Mouse (Mus musculus) 416B (cell line): Measurements from ENCODE around the gene St3gal5.
"Not testable (repeated sequence)": the region's sequence is repeated elsewhere in the genome, so short reads cannot be mapped to it uniquely, and the experiment has no call there.

Experiments
- DNase-seq: peaks from one replicate; pipeline ENCODE4 v3.0.0; 2011; ENCODE audit warnings: low read depth

The St3gal5 gene

DNA sequence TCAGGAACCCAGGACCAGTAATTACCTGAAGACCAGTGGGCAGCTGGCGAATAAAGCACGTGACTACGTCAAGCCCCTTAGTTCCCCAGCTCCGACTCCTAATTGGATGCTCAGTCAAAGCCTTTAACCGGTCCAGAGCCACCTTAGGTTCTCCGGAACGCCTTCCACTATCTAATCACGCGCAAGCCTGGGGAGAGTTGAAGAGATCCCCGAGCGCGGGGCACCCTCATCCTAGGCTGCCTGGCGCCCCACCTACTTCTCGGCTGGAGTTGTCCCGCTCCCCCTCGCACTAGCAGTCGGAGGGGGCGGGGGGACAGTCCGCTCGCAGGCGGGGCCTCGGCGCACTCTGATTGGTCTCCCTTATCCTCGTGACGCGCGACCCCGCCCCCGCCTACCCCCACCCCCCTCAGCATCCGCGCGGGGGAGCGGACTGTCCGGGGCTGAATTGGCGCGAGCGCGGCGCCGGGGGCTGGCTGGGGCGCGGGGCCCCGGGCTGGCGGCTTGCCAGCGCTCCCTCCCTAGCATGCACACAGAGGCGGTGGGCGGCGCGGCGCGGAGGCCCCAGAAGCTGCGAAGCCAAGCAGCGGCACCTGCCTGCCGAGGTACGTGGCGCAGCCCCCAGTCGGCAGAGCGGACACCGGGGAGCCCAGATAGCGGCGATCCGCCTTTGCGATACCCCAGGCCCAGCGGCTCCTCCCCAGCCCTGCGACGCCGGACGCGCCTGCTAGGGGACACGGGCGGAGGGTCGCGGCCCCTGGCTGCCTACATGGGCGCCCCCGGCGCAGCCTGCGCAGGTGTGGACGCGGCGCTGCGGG lies at the start of gene St3gal5:
St3gal5 (plus strand) TSS at position 412 of the 815 bp plus-strand sequence.
- DNase-seq: peak; percentile 51

DNA sequence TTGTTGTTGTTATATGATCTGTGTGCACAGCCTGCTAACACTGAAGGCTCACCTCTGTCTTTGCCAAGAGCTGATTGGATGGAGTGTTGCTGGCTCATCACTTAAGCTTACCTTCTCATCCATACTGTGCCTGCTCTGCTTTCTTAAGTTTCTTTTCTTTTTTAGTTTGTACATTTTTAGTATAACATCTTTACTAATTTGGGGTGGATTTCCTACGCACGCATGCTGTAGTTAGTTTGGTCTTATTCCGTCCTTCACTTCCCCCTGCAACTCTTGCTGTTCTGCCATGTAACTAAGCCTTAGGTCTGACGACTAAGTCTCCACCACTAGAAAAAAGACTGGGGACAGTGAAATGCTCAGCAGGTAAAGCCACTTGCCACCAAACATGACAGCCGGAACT lies 48.7 kb upstream of the St3gal5 start:
- DNase-seq: no peak

DNA sequence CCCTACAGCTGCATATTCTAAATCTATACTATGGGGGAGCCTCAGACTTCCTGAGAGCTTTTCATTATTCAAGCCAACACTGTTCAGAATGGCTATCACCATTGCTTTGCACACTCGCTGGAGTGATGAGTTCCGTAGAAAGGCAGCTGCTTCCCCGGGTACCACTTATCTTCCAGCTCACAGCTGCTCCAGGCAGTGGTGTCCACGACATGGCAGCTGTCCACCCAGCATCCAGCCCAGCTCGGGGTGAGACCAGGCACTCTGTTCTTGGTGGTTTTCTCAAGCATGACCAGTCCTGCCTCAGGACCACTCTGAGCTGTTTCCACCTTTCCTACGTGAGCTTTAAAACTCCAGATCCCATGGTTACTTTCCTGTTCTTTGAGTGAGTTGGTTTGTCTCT lies 47.5 kb upstream of the St3gal5 start:
- no peak for DNase-seq

DNA sequence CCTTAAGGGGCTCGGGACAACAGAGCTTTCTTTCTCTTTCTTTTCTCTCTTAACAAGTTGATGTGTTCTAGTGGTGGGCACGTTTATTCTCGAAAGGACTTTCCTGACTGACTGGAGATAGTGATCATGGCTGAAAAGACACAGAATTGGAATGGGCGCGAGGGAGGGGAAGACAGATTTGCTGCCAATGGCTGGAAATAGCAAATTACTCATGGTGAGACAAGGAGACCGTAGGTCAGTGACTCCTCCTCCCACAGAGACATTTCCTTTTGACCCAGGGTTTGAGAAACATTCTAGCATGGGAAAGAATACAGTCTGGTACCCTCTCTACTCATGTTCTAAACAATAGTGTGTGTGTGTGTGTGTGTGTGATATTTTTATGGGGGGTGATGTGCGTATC lies 46.6 kb upstream of the St3gal5 start:
- peak; percentile 45 for DNase-seq

DNA sequence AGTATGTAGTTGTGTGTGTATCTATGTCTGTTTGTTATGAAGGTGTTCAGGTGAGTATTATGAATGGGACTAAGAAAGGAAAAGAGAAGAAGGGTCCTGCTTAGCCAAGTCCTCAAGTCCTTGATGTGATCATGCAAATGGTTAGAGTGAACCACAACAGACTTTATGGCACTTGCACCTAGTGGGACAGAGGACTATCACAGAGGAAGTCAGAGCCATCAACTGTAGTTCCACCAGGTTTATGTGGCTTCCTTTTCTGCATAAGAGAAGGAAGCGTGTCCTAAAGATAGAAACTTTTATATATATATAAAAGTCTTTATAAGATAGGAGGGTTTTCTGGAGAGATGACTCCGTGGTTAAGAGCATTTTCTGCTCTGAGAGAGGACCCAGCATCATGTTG lies 46.1 kb upstream of the St3gal5 start:
- DNase-seq: peak; percentile 67

DNA sequence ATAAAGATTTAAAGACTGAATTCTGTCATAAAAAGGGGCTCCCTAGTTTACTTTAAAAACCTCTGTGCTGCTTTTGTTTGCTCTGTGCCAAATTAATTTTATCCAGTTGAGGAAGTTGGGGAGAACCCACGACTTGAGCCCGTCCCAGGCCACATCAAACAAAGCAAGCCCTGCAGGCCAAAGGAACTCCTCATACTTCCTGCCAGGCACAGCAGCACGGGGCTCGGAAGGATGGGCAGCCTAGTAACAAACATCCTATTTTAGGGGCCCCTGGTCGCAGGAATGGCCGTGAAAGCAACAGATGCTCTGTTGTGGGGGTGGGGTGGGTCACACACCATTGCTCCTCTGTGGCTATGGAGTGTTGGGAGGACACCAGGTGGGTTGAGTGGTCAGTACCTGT lies 45.6 kb upstream of the St3gal5 start:
- DNase-seq: peak; percentile 71

DNA sequence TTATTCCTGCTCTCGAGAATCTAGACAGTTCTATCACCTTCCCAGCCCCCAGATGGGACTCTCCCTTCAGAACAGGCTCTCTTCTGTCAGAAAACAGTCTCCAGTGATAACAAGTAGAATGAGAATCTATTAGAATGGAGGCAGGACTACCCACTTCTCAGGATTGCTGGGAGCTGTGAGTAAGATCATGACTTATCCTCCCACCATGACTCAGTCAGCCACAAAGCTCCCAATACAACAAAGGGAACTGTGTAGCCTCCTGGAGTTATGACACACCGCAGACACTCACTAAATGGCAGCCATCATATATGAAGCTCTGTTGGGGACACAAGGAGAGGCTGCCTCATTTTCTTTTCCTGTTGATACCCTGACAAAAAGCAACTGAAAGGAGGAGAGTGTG lies 40.8 kb upstream of the St3gal5 start:
- DNase-seq: peak; percentile 70

DNA sequence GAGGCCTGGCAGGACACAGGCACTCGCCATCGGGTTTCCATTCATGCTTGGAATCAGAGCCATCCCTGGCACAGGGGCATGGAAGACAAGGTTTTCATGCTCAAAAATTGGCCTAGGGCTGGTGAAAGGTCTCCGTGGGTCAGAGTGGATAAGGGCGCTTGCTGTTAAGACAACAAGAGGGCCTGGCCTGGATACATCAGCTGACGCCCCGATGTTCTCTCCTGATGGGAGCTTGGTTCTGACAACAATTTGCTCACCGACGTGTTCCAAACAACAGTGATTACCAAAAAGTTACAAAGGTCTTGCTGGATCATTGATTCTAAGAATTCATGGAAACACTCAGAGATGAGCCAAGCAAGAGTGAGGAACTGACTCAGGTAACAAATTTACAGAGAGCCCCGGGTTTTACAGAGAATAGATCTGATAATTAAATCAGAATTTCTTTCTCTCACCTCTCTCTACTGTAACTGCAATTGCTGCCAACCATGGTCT lies 38.9 kb upstream of the St3gal5 start:
- no peak for DNase-seq

DNA sequence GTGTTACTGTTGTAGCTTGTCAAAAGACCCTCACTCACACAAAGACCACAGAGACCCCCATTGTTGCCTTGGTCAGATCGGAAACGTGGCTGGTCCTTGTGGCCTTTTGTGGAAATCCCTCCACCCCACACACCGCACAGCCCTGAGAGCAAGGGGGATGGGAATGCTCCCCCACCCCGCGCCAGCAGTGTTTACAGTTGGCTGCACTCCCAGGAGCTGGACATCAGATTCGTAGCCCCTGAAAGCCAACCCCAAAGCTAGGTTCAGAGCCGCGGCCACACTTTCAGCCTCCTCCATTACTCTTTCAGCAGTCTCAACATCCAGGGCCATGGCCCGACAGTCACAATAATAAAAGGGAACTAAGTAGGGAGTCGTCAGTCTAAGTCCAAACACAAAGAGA lies 36.7 kb upstream of the St3gal5 start:
- not testable (repeated sequence) for DNase-seq

DNA sequence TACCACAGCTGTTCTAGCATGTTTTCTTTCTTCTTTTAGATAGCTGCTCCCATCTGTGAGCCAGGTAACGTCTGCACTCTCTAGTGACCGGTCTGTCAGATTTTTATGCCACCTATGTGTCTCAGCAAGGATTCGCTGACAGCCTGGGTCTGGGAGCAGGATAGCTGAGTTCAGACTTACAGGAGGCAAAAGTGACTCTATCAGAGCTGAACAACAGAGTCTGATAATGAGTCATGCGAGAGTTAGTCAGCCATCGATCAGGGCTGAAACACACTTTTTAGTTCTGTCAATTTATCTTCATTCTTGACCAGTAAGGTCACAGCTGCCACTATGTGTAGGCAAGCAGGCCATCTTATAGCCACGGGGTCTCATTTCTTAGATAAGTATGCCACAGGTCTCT lies 33.7 kb upstream of the St3gal5 start:
- no peak for DNase-seq

DNA sequence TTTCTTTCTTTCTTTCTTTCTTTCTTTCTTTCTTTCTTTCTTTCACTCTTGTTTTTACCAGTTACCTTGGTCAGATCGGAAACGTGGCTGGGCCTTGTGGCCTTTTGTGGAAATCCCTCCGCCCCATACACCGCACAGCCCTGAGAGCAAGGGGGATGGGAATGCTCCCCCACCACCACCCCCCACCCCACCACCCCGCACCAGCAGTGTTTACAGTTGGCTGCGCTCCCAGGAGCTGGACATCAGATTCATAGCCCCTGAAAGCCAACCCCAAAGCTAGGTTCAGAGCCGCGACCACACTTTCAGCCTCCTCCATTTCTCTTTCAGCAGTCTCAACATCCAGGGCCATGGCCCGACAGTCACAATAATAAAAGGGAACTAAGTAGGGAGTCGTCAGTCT lies 31.4 kb upstream of the St3gal5 start:
- DNase-seq: no peak

DNA sequence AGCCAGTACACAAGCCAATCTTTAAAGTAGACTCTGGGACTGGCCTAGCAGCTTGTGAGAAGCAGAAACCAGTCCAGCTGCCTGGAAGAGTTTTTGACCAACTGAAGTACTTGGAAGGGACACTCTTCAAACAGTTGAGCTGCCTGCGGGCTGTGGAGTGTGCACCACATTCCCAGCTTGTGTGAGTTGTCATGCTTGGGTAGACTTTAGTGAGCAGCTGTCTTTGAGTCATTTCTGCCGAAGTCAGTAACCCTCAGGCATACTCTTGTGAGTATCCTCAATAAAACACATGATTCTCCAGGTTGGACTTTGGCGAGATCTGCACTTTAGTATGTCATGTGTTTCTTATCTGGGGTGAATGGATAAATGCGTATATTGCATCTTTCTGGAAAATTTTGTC lies 29.0 kb upstream of the St3gal5 start:
- no peak for DNase-seq

DNA sequence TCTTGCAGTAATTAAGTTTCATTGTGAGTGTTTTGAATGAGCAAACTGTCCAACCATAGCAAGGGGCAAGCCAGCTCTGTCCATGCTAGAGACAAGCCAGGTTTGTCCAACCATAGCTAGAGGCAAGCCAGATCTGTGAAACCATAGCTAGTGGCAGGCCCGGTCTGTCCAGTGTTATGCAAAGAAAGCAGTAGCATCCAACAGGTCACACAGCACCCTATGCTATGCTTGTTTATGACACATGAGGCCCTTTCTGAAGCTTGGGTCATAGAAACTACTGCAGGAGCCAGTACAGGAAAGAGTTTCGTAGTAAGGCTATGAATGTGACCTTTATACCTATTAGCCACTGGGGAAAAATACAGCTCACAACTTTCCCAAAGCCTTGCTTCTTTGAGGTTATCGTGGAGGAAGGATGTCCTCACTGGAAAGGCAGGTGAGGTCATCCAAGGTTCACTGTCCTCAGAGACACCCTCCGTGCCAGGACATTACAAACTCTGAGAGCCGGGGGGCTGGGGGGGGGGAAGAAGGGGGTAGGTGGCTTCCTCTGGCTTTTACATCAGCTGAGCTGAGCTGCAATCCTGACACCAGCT lies 26.0 kb upstream of the St3gal5 start:
- DNase-seq: no peak

DNA sequence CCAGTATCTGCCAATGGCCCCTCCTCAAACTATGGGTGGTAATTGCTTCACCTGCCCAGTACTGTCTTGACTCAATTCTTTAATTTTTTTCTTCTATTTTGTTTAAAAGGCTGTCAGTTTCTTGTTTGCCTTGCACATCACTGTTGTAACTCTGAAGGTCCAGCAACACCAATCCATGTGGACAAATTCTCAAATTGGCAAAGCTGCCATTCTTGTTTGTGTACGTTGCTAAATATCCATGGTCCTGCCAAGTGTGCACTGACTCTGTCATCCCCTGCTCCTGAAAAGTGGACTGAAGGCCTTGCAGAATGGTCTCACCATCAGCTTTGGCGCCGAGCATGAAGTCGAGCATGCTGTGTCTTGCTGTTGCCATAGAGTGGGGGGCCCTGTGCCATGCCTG lies 23.6 kb upstream of the St3gal5 start:
- DNase-seq: no peak

DNA sequence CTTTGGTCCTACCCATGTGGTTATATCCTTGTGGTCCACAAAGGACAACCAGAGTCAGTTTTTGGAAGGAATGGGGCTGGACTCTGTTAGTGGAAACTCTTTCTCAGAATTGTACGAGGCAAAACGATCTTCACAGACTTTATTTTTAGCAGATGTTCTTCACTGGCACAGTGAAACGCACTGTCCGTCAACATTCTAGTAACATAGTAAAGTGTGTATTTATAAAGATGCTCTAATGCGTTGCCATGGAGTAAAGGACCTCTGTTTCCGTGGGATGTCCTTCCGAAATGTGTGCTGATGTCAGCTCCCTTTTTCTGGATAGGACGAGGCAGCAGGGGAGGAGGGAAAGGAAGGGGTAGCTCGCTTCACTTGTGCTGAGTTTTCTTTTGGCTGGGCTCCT lies 20.9 kb upstream of the St3gal5 start:
- no peak for DNase-seq

DNA sequence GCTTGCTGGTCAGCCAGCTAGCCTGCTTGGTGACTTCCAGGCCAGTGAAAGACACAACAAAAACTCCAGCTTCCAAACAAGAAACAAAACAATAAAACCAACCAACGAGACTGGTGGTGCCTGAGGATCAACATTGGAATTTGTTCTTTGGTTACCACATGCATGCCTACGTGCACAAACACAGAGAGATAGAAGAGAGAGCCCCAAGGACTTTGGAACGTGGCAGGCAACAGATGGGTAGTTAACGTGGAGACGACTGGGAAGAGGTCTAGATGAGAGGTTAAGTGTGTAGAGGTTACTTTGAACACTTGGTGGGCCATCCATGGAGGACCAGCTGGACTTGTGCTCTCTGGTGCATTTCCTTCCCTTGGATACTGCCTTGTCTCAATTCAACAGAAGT lies 19.2 kb upstream of the St3gal5 start:
- no peak for DNase-seq

DNA sequence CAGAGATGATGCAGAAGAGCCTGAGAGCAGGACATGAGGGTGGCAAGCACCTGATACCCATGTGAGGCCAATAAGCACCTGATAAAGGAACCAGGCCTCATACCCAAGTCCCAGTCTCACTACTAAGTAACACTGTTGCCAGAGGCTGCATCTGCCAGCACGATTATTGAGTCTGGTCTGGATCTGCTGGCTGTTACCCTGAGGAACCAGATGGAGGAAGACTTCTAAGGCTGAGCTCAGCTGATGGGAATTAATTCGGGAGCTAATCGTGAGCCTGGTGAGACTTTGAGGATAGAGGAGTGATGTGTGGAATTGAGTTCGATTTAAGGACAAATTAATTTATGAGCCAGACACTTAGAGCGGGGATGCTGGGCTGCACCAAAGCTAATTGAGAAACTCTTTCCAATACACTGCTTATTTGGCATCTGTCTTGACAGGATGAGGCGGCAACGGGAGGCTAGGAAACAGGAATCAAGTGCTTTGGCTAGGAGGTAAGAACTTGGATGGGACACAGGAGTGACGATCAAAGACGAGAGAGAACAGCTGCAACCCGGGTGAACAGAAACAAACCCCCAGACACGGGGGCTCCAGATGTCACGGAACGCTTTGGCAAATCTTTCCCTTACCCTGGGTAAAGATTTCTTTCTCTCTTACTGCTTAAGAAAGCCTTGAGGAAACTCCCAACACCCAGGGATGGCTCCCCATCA lies 15.9 kb upstream of the St3gal5 start:
- no peak for DNase-seq

DNA sequence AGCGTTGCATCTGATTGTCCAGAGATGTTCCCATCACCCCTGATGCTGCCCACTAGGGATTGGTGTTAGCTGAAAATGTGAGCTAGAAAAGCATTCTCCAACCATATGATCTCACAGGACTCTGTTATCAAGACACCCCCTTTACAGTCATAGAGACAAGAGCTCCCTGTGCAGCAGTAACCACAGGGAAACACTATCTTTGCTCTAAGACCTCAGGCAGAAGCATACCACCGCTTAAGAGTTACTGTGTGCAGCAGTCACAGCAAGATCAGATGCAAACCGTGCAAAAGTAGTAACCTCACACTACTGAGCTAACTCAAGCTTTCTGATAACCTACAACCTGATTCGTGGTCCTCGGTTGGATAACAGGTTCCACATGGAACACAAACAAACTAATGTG lies 10.0 kb upstream of the St3gal5 start:
- DNase-seq: no peak

DNA sequence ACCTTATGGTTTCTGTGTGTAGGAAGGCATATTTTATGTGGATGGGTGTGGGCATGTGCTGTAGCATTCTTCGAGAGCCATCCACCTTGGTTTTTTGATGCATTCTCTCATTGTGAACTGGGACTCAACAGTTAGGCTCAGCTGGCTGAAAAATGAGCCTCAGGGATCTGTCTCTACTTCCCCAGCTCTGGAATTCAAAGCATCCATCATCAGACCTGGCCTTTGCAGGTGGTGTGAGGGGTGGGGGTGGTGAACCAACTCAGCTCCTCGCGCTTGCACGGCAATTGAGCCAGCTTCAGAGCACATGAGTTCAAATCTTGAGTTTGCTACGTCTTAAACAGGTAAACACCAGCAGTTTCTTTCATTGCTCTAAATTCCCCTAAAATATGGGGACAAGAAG lies 7.5 kb upstream of the St3gal5 start:
- no peak for DNase-seq

DNA sequence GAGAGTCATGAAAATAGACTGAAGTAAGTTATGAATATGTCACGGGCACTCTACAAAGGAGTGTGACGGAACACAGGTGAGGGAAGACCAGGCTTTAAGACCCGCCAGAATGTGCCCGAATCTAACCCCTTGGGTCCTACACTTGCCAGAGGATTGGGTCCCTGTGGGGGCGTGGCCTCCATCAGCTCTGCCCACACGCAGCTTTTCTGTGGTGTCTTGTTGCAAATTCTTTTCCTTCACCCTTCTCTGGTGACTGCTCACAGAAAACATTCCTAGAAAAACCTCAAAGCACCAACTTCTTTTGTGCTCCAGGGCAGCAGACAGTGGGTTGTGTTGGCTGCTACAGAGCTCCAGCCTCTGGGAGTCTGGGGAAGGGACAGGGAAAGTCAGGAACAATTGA lies 6.4 kb upstream of the St3gal5 start:
- no peak for DNase-seq

DNA sequence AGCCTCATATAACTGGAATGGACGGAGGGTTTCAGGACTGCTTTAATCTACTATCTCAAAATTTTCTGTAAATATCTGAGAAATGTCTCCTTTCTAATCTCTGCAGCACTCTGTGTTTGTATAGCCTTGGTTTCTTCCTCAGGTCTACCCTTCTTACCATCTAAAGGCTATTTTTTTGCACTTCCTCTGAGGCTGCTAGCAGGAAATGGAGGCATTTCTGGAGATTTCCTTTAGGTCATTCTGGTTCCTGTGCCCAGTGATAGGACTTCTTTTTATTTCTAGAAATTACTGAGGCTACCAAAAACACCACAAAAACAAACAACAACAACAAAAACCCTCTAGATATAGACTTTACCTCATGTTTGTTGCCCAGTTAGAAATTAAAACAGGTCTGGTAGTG lies 4.3 kb upstream of the St3gal5 start:
- DNase-seq: peak; percentile 64

DNA sequence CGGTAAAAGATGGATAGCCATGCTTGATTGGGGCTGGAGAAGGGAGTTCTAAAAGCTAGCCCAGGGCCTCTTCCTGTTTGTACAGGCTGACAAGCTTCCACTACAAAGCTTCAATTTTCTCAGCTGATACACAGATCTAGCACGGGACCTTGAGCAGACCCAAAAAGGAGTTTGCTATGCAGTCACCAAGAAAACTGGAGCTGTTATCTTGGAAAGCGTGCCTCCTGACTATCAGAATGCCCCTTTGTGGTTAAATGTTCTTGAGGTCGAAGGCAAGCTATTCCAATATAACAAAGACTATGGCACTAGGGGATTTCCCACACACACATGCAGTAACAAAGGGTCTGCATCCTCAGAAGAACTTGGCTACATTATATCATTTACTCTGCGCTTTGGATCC lies 1.2 kb upstream of the St3gal5 start:
- DNase-seq: no peak

DNA sequence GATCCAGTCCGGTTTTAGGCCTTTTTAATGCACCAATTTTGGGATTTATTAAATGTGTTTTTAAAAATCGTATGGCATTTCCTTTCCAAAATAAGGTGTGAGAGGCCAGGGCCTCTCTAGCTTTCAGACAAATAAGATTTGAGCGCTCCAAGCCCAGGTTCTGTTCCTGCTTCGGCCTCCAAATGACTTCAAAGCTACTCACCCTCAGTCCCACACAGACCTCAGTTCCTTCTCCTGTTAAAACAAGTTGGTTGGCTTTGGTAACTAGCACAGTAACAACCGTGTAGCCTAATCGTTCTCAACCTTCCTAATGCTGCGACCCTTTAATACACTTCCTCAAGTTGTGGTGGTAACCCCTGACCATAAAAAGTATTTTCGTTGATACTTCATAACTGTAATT lies 723 bp upstream of the St3gal5 start:
- DNase-seq: no peak
